Mouse (Mus musculus) lung, postnatal 10 days (tissue): ENCODE data around the gene Arl6ip4.

ENCODE experiments used
- DNase-seq: peaks from one replicate; pipeline ENCODE4 v3.0.0; 2021

Arl6ip4 gene

DNA sequence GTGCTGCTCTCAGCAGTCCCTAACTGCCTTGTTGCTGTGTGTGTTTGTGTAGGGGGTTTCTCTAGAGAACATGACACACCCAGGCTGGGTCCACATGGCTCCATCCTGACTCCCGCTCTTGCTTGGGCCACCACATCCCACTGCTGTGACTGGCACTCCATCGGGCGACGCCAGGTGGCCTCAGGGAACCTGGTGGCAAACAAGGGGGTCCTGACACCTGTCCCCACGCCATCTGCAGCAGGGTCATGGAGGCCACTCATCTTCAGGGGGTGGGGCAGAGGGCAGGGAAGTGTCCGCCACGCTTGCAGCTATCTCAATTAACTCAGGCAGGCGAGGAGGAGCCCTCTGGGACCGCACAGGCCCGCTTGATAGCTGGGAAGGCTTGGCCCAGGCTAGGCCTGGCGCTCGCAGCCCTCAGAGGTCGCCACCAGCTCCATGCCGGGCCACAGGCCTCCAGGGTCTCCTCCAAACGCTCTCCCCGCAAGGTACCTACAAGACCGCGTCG, 20.8 kb upstream of the Arl6ip4 start:
- no peak for DNase-seq

- peak; percentile 99 for DNase-seq
Observed at GRCm38 (mm10) chr5:124095596-124096232, 20.2 kb upstream of the Arl6ip4 start, which contains the start of gene Abcb9. TSS of gene Abcb9 (minus strand) at chr5:124095798.

DNA sequence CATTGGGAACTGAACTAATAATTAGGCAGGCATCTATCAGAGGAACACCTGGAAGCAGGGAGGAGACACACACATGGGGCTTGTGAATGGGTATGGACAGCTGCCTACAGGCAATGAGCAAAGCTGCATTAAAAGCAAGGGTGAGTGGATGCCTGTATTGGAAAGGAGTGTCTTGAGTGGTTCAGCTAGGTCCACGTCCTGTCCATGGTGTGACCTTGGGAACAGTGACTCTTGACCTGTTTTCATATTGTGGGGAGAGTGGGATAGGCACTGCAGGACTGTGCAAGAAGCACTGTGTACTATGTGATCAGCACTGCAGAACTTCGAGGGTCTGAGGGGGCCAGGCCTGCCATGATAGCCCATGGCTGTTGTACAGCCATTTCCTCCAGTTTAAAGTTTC, 17.0 kb upstream of the Arl6ip4 start:
- DNase-seq, result no peak

GRCm38 (mm10) chr5:124100128-124101044, 15.5 kb upstream of the Arl6ip4 start:
- DNase-seq, result no peak

- DNase-seq, result no peak
Observed at GRCm38 (mm10) chr5:124102326-124102725, 13.6 kb upstream of the Arl6ip4 start.

- no peak for DNase-seq
Observed at GRCm38 (mm10) chr5:124103020-124103419, 12.9 kb upstream of the Arl6ip4 start.

DNA sequence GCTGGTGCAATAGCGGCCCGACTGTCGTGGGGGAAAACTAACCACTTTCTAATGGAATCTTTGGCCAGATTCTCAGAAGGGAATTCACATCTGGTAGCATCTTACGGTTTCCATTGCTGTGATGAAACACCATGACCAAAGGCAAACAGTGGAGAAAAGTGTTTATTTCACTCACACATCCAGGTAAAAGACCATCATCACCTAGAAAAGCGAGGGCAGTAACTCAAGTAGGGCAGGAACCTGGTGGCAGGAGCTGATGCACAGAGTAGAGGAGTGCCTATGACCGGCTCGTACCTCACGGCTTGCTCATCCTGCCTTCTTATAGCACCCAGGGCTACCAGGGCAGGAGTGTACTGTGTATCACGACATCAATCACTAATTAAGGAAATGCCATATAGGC, 12.3 kb upstream of the Arl6ip4 start:
- DNase-seq, result no peak

DNA sequence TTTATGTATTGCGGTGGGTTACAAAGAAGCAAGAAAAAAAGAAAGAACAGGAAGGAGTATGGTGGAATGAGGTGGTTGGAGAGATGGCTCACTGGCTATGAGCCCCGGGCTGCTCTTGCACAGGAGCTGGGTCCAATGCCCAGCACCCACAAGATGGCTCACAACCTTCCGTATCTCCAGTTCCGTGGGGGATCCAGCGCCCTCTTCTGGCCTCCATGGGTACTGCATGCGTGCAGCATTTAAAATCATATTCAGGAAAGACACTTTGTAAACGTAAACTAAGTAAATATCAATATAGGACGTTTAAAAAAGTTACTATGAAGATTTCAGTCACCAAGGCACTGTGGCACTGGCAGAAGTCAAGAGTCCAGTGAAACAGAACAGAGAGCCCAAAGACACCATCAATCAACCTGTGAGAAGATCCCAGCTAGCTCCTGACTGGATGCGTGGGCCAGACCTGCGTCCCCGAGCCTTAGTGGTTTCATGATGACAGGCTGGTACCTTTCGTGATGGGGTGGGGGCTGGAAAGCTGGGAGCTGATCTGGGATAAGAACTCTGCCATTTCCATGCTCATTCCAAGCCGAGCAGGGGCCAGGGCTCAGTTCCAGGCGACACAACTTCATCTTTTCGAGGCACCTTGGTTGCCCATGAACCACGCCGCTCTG, 4.7 kb upstream of the Arl6ip4 start:
- peak; percentile 70 for DNase-seq

GRCm38 (mm10) chr5:124111742-124112497, 4.0 kb upstream of the Arl6ip4 start, which contains the start of gene Ogfod2:
TSS of gene Ogfod2 (plus strand) at chr5:124112297.
- peak; percentile 97 for DNase-seq

DNA sequence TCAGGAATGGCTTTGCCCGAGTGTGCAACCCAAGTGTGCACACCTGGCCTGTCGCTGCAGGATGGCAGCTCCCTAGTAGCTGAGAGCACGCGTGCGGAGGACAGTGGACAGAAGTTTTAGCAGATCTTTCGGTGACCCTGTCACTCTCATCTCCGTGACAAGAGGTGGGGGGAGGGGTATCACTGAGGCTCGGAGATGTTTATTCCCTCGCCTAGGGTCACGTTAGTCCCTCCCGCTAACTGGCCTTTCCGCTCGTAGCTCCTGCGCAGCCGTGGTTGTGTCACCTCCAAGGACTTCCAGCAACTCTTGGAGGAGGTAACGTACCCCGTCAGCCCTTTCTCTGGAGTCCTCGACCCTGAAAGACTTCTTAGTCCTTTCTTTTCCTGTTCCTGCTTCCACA, 3.4 kb upstream of the Arl6ip4 start:
- peak; percentile 48 for DNase-seq

DNA sequence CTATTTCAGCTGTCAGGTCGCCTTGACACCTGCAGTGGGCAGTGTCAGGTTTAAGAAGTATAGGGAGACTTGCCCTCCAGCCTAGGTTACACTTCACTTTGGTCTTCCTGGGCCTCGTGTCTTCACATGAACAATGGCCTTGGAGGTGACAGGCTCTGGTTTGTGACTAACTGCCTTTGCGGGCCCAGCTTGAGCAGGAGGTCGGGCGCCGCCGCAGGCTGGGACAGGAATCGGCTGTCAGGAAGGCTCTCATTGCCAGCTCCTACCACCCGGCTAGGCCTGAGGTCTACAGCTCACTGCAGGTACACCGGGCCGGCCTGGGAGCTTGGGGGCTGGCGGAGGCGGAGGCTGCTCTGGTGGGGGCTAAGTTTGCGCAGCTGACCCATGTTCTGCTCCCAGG, 2.9 kb upstream of the Arl6ip4 start:
- peak; percentile 68 for DNase-seq

DNA sequence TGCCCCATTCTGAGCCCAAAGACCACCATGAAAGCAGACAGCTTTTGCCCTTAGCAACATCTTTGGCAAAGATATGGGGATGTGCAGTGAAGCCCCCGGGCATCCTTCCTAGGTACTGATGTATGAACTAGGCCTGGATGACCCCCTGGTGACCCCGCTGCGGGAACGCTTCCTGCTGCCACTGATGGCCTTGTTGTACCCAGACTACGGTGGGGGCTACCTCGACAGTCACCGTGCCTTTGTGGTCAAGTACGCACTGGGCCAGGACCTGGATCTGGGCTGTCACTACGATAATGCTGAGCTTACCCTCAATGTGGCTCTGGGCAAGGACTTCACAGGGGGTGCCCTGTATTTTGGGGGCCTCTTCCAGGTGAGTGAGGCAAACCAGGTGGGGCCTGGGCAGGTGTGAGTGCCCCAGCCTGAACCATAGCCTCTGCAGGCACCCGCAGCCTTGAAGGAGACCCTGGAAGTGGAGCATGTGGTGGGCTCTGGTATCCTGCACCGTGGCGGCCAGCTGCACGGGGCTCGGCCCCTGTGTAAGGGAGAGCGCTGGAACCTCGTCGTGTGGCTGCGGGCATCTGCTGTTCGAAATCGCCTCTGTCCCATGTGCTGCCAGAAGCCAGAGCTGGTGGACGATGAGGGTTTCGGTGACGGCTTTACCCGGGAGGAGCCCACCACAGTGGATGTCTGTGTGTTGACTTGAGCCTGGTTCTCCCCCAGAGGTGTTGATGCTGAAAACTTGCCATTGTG, 1.4 kb upstream of the Arl6ip4 start:
- DNase-seq, result no peak

GRCm38 (mm10) chr5:124115531-124115930, 358 bp upstream of the Arl6ip4 start:
- no peak for DNase-seq

GRCm38 (mm10) chr5:124119204-124119603, 3.3 kb downstream of the Arl6ip4 start:
- no peak for DNase-seq

DNA sequence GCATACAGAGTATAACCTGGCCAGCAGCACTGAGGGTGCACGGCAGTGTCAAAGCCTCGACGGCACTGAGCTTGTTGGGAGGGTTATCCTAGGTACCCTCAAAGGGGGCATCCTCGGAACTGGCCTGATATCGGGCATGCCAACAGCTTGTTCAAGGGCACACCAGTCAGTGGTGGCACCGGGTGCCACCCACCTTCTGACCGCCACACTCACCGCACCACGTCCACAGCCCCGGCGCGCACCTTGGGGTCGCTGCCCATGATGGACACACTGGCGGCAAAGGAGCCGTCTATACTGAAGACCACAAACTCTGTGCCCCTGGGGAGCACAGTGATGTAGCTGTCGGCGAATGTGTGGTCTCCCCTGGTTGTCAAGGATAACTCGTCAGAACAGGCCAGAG, 6.5 kb downstream of the Arl6ip4 start:
- DNase-seq, result no peak

DNA sequence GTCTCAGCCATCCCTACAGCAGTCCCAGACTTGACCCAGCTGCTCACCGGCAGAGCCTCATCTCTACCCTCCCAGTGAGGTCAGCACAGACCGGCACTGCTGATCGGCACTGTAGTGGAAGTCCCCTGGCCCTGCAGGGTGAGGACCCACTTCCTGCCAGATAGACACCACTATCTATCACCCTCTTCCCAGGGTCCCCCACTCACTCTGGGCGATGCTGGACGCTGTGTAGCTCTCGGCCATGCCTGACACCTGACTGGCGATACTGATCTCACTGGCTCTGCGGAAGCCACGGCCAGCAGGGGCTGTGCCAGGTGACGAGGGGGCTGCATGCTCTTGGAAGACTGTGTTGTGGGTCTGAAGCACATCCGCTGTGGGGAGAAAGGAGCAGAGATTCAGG, 9.2 kb downstream of the Arl6ip4 start:
- DNase-seq, result no peak

DNA sequence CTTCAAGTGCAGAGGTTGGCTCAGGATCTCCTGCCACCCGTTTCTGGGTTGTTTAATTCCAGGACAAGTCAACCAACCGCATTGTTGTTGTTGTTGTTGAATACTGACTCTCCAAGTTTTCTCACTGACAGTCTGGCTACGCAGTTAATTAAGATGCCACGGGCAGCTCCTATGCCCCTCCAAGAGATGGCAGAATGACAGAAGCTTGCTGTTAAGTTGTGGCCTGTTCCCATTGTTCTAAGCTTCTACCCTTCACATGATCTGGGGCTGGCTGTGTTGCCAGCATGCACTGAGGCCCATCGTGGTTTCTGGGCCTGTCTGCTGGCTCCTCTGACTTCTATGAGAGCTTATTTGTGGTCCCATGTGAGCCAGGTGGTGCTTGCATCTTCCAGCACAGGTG, 18.4 kb downstream of the Arl6ip4 start:
- no peak for DNase-seq

DNA sequence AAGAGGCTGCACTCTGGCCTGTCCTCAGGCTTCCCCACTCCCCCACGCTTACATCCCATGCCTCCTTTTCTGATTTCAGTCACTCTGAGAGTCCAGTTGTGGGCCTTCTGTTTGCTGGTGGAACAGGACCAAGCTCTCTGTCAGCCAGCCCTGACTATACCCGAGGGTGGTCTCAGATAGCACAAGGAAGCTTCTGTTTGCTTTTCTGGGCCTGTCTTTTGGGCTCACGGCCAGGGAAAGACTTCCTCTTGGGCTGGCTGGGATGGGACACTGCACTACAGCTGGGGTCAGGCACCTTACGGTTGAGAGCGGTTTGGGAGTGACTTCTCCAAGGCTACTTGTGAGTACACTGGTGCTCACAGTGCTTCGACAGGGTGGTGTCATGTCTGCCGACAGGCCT, 22.2 kb downstream of the Arl6ip4 start:
- peak; percentile 66 for DNase-seq

- peak; percentile 73 for DNase-seq
Observed at GRCm38 (mm10) chr5:124149028-124149427, 33.1 kb downstream of the Arl6ip4 start.

DNA sequence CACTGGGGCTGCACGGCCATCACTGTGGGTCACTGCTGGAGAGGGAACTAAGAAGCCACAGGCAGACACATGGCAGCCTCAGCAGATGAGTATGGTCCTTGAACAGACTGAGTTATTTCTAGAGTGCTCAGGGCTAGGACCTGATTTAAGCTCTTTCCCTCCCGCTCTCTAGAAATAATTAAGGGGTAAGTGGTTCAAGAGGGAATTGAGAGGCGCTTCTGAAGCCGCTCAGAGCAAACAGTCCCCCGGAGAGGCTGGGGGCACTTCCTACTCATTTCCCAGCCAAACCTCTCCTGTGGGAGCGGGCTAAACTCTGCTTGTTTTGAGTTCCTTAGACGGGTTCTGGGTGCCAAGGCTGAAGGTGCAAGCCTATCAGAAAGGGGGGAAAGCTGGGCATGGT, 35.0 kb downstream of the Arl6ip4 start:
- DNase-seq, result no peak

DNA sequence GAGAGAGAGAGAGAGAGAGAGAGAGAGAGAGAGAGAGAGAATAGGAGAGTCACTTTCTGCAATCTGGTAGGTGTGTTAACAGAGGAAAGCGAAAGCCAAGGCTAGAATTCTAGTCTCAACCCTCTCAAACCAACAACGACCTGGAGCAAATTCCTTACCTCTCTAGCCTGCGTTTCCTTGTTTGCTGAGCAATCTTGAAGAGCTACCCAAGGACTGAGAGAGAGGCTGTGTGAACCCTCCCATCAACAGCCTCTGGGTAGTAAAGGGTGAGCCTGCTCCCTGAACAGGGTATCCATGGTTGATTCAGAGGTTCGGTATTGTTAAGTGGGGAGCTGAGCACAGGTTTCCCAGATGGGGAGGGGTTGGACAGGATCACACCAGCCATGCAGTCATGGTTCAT, 36.8 kb downstream of the Arl6ip4 start:
- DNase-seq, result no peak

GRCm38 (mm10) chr5:124155943-124156342, 40.1 kb downstream of the Arl6ip4 start:
- DNase-seq, result no peak
